Mouse (Mus musculus): ENCODE measurements around the gene Vrk2.

Vrk2 gene

GRCm38 (mm10) chr11:26537816-26538215 is 56.0 kb downstream of the Vrk2 start:
- no peak for DNase-seq

- no peak for DNase-seq
These were observed 60.0 kb downstream of the Vrk2 start for GRCm38 (mm10) chr11:26533828-26534119.

GRCm38 (mm10) chr11:26532994-26533827 is 60.6 kb downstream of the Vrk2 start:
- DNase-seq, result no peak

- DNase-seq, result peak; percentile 3
These were observed 66.9 kb downstream of the Vrk2 start for GRCm38 (mm10) chr11:26526861-26527260.

- DNase-seq, result no peak
These were observed 74.8 kb downstream of the Vrk2 start for GRCm38 (mm10) chr11:26518991-26519390.

GRCm38 (mm10) chr11:26516086-26516485 is 77.7 kb downstream of the Vrk2 start:
- no peak for DNase-seq

GRCm38 (mm10) chr11:26513683-26514082 is 80.1 kb downstream of the Vrk2 start:
- no peak for DNase-seq

- DNase-seq, result no peak
These were observed 97.8 kb downstream of the Vrk2 start for GRCm38 (mm10) chr11:26495951-26496350.

GRCm38 (mm10) chr11:26489761-26490466 is 103.9 kb downstream of the Vrk2 start:
- DNase-seq, result peak; percentile 46

- no peak for DNase-seq
These were observed 112.0 kb downstream of the Vrk2 start for GRCm38 (mm10) chr11:26481691-26482242.

GRCm38 (mm10) chr11:26477037-26477739 is 116.6 kb downstream of the Vrk2 start:
- no peak for DNase-seq

- no peak for DNase-seq
These were observed 139.7 kb downstream of the Vrk2 start for GRCm38 (mm10) chr11:26454081-26454480.

- no peak for DNase-seq
These were observed 141.1 kb downstream of the Vrk2 start for GRCm38 (mm10) chr11:26452693-26453092.

GRCm38 (mm10) chr11:26451228-26451627 is 142.6 kb downstream of the Vrk2 start:
- DNase-seq, result no peak

- no peak for DNase-seq
These were observed 143.2 kb downstream of the Vrk2 start for GRCm38 (mm10) chr11:26450636-26451035.

GRCm38 (mm10) chr11:26449789-26450188 is 144.0 kb downstream of the Vrk2 start:
- no peak for DNase-seq

- peak; percentile 16 for DNase-seq
These were observed 149.4 kb downstream of the Vrk2 start for GRCm38 (mm10) chr11:26444374-26444773.

GRCm38 (mm10) chr11:26441121-26441520 is 152.7 kb downstream of the Vrk2 start:
- no peak for DNase-seq

- no peak for DNase-seq
These were observed 156.0 kb downstream of the Vrk2 start for GRCm38 (mm10) chr11:26437818-26438217.

- no peak for DNase-seq
These were observed 159.6 kb downstream of the Vrk2 start for GRCm38 (mm10) chr11:26434229-26434628.

GRCm38 (mm10) chr11:26421472-26421871 is 172.3 kb downstream of the Vrk2 start:
- no peak for DNase-seq
